Mouse (Mus musculus) ovary, postnatal 10 days (tissue): Measurements from ENCODE around the gene Gpr37l1.
"Not testable (repeated sequence)": the region's sequence is repeated elsewhere in the genome, so short reads cannot be mapped to it uniquely, and the experiment has no call there.

Experiments used
- DNase-seq: peaks from one replicate; pipeline ENCODE4 v3.0.0; 2022; ENCODE audit warnings: low spot score

The Gpr37l1 gene

DNA sequence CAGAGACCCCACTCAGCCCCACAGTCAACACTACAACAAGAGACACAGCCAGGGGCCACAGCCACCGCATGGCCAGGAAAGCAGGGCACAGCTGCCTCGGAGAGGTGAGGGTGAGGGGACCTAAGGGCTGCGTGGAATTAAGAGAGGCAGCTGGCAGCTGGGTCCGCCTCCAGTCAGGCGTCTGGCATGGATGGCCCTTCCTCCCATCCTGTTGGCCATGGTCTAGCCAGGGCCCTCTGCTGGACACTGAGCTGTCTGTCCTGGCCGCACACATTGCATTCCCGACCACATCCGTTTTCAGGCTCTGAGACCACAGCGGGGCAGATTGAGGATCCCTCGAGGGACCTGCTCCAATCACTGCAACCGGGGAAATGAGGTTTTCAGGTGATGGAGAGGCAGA, at the start of gene Gpr37l1:
Gene Gpr37l1 (minus strand): TSS at position 247 of the 400 bp plus-strand sequence.
- DNase-seq: no peak

DNA sequence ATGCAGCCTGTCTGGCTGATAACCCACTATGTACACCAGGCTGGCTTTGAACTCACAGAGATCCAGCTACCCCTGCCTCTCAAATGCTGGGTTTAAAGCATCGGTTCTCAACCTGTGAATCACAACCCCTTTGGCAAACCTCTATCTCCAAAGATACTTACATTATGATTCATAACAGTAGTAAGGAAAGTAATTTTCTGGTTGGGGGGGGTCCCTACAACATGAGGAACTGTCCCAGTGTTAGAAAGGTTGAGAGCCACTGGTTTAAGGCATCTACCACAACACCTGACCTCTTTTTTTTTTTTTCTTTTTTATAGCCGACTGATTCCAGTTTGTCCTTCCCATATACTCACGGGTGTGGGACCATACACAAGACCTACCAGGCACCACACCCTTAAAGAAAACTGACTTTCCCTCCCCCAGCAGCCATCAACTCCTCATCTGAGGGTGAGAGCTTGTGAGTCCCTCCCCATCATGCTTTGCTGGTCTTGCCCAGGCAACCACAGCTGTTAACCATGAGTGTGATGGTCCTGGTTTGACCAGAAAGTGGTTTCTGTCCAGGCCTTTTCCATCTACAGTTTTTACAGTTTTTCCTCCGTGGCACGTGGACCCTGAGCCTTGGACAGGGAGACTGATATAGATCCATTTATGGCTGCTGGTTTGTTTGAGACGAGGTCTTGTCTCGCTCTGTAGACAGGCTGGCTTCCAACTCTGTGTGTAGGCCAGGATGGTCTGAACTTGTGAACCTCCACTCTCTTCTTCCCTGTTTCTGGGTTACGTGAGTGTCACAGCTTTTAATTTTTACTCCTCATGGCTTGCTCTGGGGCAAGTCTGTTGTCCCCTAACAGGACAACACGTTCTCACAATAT, 46.5 kb upstream of the Gpr37l1 start:
- no peak for DNase-seq

- no peak for DNase-seq
Measured at GRCm38 (mm10) chr1:135210421-135210820, 42.9 kb upstream of the Gpr37l1 start.

DNA sequence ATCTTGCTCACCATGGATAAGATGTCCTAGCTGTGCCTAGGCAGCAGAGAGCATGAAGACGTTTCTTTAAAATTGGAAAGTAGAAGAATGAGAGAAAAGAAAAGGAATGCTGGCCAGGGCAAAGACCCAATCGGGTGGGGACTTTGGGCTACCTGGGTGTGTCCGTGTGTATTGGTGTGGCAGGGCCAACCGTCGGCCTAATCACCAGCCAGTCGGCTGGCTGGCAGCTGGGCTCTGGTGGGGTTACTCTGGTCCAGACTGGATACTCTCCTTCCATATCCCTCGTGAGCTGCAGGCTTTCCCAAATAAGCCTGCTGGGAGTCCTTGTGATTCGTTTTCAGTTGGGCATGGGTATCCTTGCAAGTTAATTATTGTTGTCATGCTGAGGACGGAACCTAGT, 41.2 kb upstream of the Gpr37l1 start:
- DNase-seq: no peak

DNA sequence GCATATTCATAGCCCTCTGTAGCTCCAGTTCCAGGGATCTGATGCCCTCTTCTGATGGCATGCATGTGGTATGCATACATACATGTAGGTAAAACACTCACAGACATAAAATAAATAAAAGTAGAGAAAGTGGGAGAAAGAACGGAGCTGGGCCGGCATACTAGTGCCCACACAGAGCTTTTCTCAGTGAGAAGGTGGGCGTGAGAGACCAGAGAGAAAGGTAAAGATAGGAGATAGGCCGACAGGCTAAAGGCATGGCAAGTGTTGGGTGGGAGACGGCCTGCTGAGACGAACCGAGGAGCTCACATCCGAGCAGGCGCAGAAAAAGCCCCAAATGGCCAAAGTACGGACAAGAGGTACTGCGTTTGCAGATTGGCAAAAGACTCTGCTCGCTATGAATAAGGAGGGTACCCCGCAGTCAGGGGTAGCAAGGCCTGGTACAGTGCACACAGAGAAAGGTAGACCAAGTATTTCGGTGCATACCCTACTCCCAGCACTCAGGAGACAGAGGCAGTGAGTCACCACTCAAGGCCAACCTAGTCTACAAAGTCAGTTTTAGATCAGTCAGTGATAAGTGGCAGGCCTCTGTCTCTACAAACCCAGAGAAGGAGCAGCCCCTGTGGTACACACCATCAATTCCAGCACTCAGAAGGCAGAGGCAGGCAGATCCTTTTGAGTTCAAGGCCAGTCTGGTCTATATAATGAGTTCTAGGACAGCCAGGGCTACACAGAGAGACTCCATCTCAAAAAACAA, 39.3 kb upstream of the Gpr37l1 start:
- DNase-seq: no peak

DNA sequence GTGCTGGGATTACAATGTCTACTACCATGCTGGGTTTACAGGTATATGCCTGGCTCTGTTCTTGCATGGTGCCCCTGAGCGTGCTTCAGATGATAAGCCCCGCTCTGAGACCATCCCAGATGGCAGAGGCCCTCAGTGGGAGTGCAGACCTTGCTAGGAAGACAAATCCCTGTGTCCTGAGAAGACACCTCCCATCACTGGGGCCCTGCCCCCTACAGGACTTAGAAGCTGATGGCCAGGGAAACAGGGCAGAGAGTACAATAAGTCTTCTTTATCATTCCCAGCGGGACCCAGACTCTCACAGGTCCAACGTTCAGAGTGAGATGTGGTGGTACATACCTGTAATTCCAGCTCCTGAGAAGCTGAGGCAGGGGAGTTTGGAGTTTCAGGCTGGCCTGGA, 37.8 kb upstream of the Gpr37l1 start:
- DNase-seq: no peak

DNA sequence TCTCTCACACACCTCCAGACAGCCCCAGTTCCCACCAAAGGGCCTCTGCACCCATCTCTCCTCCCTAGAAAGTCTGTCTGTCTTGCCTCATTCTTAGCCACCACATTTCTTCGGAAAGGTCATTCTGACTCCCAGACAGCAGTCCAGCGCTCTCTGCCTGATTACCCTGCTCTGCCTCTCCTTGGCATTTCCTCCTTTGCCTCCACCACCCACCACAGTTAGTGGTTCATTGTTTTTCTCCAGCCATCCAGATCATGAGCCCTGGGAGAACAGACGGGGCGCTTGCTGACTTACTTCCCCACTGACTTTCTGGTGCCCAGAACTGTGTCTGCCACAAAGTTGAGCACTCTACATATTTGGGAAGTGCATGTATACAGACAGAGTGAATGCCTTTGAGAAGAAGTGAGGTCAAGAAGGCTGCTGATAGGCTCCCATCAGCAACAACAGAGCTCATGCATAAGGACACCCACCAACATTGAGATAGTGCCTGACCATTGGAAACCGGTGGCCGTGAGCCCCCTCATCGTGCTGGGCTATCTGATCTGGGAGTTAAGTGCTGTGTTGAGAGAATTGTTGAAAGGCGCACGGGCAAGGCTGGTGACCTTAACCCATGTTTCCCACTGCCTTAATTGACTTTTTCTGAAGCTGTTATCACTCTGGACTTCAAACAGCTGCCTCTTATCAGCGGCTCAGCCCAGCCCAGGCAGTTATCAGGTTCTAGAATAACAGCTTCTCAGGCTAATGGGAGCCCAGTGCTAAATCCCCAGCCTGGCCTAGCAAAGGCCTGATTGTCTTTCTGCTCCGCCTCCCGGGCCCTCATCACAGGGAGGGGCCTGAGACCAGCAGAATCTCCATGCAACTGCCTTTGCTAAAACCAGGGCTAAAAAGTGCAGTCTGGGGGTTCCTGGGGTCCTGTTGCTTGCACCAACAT, 37.0 kb upstream of the Gpr37l1 start:
- no peak for DNase-seq

DNA sequence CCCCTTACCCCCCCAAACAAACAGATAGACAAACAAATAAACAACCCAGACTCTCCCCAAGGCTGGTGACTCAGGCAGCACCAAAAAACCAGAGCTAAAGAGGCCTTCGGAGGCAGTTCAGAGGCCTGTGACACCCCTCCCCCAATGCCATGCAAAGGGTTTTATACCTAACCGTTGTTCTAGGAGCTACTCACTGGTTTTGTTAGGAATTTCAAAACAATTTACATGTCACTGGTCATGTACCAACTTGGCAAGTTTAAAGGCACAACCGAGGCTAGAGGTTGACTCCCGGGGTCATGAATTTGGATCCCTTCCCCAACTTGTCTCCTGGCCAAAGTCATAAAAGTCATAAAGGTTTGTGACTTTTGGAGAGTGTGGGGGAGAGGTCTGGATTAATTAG, 32.9 kb upstream of the Gpr37l1 start:
- DNase-seq: no peak

- DNase-seq: no peak
Measured at GRCm38 (mm10) chr1:135199014-135199819, 31.7 kb upstream of the Gpr37l1 start.

- no peak for DNase-seq
Measured at GRCm38 (mm10) chr1:135198412-135198811, 30.9 kb upstream of the Gpr37l1 start.

DNA sequence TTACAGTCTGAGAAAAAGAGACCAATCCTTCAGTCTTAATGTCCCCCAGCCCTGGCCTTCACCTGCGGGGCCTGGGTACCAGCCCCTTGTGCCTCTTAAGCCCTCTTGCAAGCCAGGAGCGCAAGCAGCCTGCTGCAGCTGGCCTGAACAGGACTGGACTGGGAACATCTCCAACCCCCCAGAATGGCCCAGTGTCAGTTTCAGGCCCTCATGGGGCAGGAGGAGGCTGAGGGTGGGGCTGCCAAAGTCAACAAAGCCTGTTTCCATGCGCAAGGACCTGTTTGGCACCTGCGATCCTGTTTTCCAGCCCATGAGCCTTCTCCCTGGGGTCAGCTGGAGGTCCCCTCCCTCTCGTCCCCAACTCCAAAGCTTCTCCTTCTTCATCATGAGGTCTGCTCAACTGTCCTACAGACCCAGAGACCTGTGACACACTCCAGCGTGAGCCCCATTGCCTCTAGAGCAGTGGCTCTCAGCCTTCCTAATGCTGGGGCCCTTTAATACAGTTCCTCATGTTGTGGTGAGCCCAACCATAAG, 28.5 kb upstream of the Gpr37l1 start:
- no peak for DNase-seq

DNA sequence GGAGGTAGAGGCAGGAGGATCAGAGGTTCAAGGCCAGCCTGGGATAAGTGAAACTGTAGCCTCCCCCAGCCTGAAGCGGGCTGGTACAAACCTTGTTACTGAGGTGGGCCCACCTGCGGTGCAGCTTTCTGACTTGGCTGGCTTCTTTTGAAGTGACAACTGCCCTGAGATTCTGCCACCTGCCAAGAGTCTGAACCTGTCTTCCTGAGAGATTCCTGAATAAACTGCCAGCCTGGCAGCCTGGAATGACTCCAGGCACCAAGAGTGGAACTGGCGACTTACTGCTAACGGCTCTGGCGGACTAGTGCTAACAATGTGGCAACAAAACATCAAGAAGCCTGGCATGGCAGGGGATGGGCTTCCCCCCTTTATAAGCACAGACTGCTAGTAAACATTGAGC, 26.9 kb upstream of the Gpr37l1 start:
- DNase-seq: not testable (repeated sequence)

- DNase-seq: no peak
Measured at GRCm38 (mm10) chr1:135189186-135189585, 21.7 kb upstream of the Gpr37l1 start.

- no peak for DNase-seq
Measured at GRCm38 (mm10) chr1:135188197-135188596, 20.7 kb upstream of the Gpr37l1 start.

- not testable (repeated sequence) for DNase-seq
Measured at GRCm38 (mm10) chr1:135187016-135187415, 19.5 kb upstream of the Gpr37l1 start.

- DNase-seq: no peak
Measured at GRCm38 (mm10) chr1:135186427-135186826, 18.9 kb upstream of the Gpr37l1 start.

DNA sequence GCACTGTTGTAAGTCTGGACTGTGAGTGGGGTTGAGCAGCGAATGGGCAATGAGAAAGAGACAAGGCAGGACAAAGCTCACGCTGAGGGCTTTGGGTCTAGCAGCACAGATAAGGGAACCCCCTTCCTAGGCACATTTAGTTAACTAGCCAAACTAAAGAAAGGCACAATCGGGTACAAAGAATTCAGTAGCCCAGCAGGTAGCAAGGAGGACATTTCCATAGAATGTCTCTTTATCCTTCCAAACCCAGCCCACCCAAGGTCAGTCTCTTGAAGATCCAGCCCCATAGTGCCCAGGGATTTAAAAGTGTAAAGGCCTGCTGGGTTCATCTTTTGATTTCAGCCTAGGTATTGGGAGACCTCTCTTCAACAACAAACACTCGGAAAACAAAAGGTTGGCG, 18.5 kb upstream of the Gpr37l1 start:
- no peak for DNase-seq

DNA sequence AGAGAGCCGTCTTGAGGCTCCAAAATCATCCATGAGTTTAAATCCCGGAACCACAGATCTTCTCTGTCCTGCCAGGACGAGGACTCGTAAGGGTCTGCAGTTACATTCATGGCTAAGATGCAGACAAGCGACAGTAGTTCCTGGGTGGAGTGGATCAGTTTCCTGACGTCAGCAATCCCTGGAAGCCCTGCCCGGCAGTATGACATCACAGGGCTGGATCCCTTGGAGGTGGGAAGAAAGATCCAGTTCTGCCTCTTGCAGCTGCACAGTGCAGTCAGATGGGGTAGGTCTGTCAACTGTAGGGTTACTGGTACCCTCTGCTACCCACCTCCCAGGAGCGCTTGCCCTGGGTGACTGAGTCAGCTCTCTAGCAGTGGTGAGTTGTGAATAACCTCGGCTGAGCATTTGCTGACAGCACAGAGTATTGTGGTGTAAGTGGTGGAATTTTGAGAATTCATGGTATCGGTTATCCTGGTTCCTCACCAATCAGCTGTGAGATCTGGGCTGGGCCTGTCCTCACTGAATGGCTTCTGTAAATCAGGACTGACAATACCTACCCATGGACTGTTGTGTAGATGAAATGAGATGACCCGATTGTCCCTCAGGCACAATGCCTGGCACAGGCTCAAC, 16.6 kb upstream of the Gpr37l1 start:
- no peak for DNase-seq

- DNase-seq: no peak
Measured at GRCm38 (mm10) chr1:135183448-135183847, 16.0 kb upstream of the Gpr37l1 start.

DNA sequence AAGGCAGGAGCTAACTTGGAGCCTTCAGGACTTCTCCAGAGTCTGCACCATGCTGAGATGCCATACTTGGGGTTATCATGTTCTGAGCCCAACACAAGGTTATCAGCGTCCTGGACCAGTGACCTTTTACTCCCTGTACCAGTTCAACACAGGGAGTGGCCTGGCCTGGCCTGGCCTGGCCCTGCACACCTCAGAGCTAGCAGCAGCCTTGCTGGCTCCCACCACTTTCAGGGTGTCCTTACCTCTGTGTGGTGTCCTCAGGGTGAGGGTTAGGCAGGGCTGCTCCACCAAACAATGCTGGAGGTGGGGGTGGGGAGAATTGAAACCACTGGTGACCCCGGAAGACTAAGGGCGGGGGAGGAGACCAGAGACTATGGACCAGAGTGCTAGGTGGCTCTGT, 15.5 kb upstream of the Gpr37l1 start:
- no peak for DNase-seq
